Mouse (Mus musculus): ENCODE data around the gene Tmc3.

GRCm38 (mm10) chr7:83604180-83604944, 19.6 kb downstream of the Tmc3 start:
- no peak for TF ChIP-seq CTCF (IDR thresholded peaks at IDR 0.05; ENCODE audit: borderline replicate concordance, extremely low read depth, insufficient read depth, insufficient read length)
- no peak for TF ChIP-seq POLR2A (IDR thresholded peaks at IDR 0.05; ENCODE audit: borderline replicate concordance, extremely low read depth, insufficient read depth, insufficient read length, poor library complexity, severe bottlenecking)
